Mouse (Mus musculus): ENCODE results near the gene Snx9.
A peak's percentile ranks its signal among the peaks of the same experiment; 100 is the strongest.

The Snx9 gene

GRCm38 (mm10) chr17:5934554-5935324, 93.6 kb downstream of the Snx9 start:
- peak; percentile 72 for DNase-seq

GRCm38 (mm10) chr17:5935680-5936079, 94.6 kb downstream of the Snx9 start:
- DNase-seq, result no peak

GRCm38 (mm10) chr17:5936276-5936675, 95.1 kb downstream of the Snx9 start:
- no peak for DNase-seq

- DNase-seq, result peak; percentile 59
These were observed 96.3 kb downstream of the Snx9 start for GRCm38 (mm10) chr17:5937441-5937840.

GRCm38 (mm10) chr17:5939871-5940270, 98.7 kb downstream of the Snx9 start:
- no peak for DNase-seq

- DNase-seq, result peak; percentile 69
These were observed 99.7 kb downstream of the Snx9 start for GRCm38 (mm10) chr17:5940792-5941191.

GRCm38 (mm10) chr17:5941230-5942043, 100.3 kb downstream of the Snx9 start, which contains the start of gene Synj2:
Gene Synj2 (plus strand): TSS chr17:5941280.
- no peak for DNase-seq

- no peak for DNase-seq
These were observed 101.0 kb downstream of the Snx9 start for GRCm38 (mm10) chr17:5942156-5942555.

- no peak for DNase-seq
These were observed 101.9 kb downstream of the Snx9 start for GRCm38 (mm10) chr17:5943053-5943452.

- no peak for DNase-seq
These were observed 105.9 kb downstream of the Snx9 start for GRCm38 (mm10) chr17:5947039-5947438.

- DNase-seq, result no peak
These were observed 111.3 kb downstream of the Snx9 start for GRCm38 (mm10) chr17:5952455-5952854.

GRCm38 (mm10) chr17:5956350-5957000, 115.3 kb downstream of the Snx9 start:
- no peak for DNase-seq

GRCm38 (mm10) chr17:5957097-5957496, 116.0 kb downstream of the Snx9 start:
- no peak for DNase-seq

GRCm38 (mm10) chr17:5958229-5958628, 117.1 kb downstream of the Snx9 start:
- no peak for DNase-seq

- no peak for DNase-seq
These were observed 117.5 kb downstream of the Snx9 start for GRCm38 (mm10) chr17:5958636-5959035.

- DNase-seq, result no peak
These were observed 118.0 kb downstream of the Snx9 start for GRCm38 (mm10) chr17:5959096-5959495.

- no peak for DNase-seq
These were observed 118.7 kb downstream of the Snx9 start for GRCm38 (mm10) chr17:5959802-5960201.

GRCm38 (mm10) chr17:5963766-5964165, 122.6 kb downstream of the Snx9 start:
- DNase-seq, result no peak

GRCm38 (mm10) chr17:5965084-5965781, 124.1 kb downstream of the Snx9 start:
- DNase-seq, result no peak

GRCm38 (mm10) chr17:5966706-5967105, 125.6 kb downstream of the Snx9 start:
- DNase-seq, result no peak

GRCm38 (mm10) chr17:5968562-5968961, 127.4 kb downstream of the Snx9 start:
- DNase-seq, result no peak

- no peak for DNase-seq
These were observed 128.1 kb downstream of the Snx9 start for GRCm38 (mm10) chr17:5969246-5969645.

- DNase-seq, result no peak
These were observed 129.2 kb downstream of the Snx9 start for GRCm38 (mm10) chr17:5970298-5970821.

Measured in cerebellum, adult 9-10 months (tissue).